Mouse (Mus musculus): Measurements from ENCODE around the gene Cmtm7.

GRCm38 (mm10) chr9:114729911-114730805 is 51.5 kb downstream of the Cmtm7 start:
- TF ChIP-seq CTCF (IDR thresholded peaks at IDR 0.05; ENCODE audit: low read depth, low read length) (no peak), EP300 (IDR thresholded peaks at IDR 0.05; ENCODE audit: insufficient read depth, low read depth, low read length) (no peak), POLR2A (IDR thresholded peaks at IDR 0.05; ENCODE audit: insufficient read depth, low read length) (no peak)

Data from ES-Bruce4 (cell line).